Mouse (Mus musculus) right cerebral cortex, adult 18-20 months (tissue): Measurements from ENCODE around the gene Ikzf2.

ENCODE experiments used
- DNase-seq: peaks from one replicate; pipeline ENCODE4 v3.0.0; 2022; ENCODE audit warnings: mixed read lengths

The Ikzf2 gene

DNA sequence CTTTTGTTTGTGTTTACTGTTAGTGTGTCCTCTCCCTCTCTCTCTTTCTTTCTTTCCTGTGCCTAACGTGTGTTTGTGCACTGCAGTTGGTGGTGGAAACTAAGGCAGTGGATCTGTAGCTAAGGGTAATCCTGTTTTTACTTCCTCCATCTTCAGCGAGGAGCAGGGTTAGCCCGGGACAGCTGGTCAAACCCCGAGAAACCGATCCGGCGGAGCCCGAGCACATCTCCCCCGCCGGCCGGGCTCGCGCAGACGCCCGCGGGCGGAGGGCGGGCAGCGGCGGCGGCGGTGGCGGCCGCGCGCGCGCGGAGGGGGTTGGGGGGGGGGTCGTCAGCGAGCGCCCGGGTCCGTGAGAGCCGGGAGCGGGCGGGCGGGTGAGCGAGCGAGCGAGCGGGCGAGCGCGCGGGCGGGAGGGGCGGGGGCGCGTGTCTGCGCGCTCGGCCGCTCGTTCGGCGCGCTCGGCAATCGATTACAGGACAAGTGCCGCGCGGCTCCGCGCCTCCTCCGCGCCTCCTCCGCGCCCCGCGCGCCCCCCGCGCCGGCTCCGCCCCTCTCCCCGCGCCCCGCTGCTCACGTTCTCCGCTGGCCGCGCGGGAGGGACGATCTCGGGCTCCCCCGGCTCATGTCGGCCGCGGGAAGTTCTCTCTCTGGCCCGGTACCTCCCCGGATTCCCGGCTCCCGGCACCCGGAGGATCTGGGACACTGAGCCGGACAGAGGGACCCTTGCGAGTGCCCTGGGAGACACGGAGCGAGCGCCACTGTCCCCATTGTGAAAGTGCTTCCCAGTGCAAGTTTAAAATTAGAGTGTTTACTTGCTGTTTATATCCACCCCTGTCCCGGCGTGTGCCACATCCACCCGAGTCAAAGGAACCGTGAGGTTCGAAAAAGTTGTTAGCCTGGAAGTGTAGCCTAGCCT is at the start of gene Ikzf2:
TSS of gene Ikzf2 (minus strand) at position 170 of the 916 bp plus-strand sequence.
- peak; percentile 68 for DNase-seq

DNA sequence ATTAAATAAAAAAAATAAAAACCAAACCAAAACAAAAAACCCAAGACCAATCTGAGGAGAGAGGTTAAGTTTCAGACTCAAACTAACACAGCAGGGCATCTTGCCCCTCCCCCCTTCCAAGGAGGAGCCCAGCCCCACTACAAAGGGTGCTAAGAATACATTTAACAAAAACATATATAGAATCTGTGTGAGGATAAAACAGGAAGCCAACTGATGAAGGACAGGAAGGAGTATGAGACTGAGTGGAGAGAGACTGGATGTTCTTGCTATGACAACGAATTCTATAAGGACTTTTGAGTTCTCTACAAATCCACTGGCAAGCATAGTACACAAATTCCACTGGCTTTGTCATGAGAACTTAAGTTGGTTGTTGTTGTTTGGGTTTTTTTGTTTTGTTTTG is 42.7 kb upstream of the Ikzf2 start:
- no peak for DNase-seq

DNA sequence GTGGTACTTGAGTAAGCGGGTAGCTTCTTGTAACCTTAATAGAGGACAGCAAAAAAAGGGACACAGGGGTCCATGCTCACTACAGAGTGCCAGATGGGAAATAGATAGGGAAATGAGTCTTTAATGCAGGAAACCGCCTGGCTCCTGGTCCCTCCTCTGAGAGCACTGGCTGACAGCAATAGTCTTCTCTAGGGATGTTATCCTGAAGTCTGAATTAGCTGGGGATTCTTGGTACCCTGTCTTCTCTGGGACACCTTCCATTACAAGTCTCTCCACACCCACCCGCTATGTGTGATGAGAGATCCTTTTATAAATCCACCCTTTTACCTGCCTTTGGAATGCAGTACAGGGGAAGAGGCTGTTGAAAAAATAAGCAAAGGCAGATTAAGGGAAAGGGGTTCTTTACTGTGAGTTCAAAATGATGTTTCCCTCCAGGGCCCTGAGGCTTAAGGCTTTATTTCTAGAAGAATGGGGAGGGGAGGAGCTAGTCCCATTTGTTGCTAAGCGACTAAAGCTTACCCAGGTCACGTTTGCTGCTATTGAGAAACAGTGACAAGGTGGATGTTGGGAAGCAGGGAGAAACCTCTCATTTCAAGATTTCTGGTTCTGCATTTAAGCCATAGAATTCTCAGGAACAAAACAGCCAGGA is 42.1 kb upstream of the Ikzf2 start:
- no peak for DNase-seq

DNA sequence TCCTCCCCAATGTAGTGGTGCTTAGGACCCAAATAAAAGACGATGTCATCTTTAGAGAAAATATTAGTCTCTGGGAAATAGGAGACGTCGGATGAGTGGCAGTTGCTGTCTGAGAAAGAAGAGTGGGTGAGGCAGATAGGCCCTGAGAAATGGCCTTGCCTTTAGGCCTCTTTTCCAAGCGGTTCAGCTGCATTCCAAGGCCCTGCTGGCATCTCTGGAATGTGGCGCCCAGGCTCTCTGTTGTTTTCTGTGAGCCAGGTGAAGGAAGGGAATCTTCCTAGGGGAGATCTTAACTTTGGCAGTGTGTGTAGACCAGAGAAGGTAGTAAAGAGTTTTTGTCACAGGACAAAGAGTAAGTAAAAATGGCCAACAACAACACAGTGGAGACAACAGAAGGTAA is 40.9 kb upstream of the Ikzf2 start:
- DNase-seq, result no peak

DNA sequence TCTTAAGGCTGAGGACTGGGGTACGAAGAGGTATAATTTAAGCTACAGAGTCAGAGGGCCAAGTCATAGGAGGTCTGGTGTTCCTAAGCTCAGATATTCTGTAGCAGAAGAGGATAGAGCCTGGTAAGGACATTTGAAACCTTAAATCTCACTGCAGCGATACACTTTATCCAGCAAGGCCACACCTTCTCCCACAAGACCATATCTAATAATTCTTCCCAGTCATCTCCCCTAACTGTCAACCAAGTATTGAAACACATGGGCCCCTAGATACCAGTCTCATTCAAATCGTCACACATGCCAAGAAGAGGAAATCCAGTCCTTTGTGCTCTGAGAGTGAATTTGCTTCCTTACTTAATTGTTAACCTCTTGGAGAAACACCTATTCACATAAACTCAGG is 30.1 kb upstream of the Ikzf2 start:
- DNase-seq, result no peak

DNA sequence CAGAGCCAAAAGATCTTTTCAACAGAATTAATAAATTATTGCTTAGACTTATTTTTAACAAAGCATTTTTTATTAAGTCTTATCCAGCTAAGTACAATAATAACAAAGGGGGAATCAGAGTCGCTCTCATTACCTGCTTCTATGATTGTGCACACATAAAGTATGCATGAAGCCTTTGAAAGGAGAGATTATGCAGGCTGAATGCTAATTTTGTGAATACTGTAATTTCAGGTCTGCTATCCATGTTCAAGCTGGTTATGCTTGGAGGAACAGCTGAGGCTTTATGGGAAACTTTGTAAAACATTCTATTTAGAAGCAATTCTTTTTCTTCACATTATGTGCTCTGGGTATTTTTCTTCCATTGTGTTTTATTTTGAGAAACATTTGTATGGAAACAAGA is 21.5 kb upstream of the Ikzf2 start:
- DNase-seq, result no peak

DNA sequence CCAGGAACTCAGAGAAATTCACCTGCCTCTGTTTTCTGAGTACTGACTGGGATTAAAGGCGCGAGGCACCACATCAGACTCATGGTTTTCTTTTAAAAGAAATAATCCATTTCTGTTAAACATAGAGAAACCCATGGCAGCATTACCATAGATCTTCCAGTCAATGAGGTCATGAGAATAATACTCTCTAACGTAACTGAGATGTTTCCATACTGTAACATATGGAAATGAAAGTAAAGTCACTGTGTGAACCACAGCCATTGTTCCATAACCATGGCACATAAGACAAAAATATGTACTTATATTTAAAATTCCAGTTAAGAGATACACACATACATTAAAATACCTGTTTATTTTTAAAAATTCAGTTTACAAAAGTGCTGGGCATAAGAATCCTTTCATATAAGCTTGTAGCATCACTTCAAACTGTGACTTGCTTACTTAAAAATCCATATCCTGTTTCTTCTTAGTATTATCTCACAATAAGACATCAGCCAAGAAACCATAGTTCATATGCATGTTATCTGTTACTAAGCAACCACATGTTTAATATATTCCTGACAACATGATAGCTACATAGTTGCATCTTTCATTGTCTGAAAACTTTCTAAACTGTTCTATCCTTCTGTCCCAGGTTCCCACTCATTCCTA is 16.6 kb upstream of the Ikzf2 start:
- DNase-seq, result no peak

DNA sequence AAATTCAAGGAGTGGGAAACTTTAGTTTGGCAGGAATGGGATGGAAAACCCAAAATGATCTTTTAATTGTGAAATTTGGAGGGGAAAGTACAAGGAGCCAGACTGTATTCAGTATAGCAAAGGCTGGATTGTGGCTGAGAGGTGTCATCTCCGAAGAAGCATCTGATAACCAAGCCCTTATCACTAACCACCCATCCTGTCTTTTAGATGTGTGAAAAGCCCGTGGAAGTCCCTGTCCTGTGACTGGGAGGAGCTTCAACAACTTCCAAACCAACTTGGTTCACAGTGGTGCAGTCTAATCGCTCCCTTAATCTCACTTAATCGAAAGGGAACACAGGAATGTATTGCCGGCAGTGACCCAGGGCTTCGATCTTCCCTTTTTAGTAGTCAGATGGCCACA is 4.9 kb upstream of the Ikzf2 start:
- no peak for DNase-seq

DNA sequence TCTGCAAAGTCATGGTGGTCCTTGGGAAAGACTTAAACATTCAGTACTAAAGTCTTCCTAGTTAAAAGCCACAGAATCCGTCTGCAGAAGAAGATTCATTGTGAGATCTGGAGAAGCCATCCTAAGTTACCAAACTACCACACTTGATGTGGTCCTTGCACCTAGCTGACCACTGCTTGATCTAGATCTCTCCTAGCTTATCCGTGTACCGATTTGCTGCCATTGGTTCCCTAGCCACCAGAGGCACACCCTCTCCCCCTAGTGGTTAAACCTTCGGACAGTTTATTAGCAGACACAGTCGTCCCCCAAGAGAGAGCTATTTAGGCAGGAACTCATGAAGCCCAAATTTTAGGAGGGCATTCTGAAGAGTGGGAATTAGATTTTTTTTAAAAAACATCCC is 1.9 kb upstream of the Ikzf2 start:
- DNase-seq, result peak; percentile 43

DNA sequence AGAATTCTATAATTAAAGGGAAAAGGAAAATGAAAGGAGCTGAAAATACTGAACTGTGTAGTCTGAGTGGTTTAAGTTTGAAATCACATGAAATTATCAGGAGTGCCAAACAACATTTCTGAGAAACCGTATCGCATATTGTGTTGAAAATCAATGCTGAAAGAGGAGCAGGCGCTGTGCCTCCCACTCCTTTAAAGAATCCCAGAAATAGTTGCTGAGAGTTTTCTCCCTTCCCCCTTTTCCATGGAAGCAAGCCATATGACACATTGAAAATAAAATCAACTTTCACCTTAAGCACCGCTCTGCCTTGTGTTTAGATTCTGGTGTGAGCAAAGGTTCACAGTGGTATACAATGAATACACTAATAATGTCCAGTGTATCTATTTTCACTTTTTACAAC is 1.1 kb upstream of the Ikzf2 start:
- DNase-seq, result no peak

DNA sequence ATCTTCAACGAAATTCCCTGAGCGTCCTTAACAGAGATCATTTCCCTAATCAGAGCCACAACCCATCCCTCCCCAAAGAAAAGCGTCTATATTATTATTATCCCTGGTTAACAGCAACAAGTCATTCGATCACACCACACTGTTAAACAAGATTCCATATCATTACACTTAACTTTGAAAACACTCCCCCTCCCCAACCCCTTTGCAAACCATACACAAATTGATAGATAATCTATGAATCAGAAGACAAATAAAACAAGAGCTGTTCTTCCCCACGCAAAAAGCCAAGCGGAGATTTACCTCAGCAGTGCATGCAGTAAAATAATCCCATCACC is 337 bp downstream of the Ikzf2 start:
- no peak for DNase-seq

DNA sequence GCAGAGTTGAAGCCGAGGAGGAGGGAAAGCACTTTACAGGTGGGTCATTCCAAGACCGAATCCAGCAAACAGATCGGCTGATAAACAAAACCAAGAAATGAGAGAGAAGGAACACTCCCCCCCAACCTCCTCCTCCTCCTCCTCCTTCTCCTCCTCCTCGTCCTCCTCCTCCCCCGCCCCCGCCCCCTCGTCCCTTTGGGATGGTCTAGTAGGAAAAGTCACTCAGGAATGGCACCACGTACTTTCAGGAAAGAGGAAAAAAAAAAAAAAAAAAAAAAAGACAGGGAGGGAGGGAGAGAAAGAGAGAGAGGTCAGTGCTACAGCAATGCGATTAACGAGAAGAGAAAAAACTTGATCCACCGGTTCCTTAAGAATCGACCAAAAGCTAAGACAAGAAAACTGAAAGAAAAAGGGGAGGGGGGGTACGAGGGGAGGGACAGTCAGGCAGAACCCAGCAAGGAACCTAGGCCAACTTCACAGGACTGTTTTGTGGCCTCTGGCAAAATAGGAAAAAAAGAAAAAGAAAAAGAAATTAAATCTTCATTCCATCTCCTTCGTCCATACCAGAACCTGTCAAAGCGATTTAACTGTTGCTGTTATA is 1.1 kb downstream of the Ikzf2 start:
- DNase-seq, result no peak

DNA sequence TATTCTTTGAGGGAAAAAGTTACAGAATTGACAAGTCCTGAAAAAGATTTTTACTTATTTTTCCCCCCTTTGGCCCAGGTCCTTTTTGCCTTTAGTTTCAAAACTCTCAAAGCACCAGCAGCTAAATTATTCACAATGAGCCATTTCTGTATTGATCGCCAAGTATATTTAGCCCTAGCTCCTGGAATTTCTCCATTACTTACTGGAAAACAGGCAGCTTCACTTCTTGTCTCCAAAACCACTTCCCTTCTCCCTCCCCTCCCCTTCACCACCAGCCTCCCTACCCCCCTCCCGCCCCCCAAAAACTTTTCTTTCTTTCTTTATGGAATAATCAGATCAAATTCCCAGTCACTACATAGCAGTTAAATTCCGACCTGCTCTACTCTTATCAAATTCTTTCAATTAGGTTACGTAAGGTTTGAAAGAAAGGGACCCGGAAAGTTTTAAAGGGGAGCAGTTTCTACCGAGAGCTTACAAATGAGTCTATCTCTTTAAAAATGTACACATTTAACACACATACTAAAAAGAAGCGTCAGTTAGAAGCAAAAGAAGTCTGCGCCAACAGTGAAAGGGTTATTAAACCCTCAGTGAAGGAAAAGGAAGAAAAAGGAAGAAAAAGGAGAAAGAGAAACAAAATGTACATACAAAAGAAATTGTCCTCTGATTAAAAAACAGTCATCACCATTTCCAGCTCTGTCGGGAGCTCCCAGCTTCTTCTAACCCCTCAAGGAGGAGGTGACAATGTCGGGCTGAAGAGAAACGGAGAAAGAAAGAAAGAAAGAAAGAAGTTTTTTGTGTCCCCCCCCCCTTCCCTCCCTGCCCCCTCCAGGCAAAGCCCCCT is 1.8 kb downstream of the Ikzf2 start:
- DNase-seq, result no peak

DNA sequence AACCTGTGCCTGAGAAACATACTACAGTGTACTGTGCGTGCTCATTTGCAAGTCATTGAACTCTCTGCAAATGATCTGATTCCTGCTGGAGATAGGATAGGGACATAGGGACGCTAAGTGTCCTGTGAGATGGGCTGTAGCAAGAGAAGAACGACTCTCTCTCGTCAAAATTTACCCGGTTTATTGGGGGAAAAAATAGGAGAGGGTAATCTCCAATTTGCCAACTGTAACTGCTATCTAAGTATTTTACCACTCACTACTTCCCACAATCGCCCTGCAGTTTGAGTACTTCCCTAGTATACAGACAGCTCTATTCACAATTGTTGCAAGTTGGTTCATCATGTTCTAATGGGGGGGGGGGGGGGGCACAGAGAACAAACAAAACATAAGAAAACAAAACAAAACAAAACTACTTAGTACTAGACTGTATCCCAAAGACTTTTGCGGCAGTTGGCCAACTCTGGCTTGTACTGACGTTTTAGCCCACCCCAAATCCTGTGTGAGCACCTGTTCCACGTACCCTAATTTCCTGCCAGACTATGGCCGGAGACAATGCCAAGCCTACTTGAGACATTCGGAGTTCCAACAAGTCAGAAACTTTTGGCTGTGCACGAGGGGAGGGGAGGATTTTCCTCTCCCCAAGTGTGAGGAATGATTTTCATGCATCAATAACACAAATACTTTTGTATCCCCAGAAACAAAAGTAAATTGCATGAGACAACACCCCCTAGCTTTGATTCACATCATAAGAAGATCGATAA is 2.6 kb downstream of the Ikzf2 start:
- DNase-seq, result no peak

DNA sequence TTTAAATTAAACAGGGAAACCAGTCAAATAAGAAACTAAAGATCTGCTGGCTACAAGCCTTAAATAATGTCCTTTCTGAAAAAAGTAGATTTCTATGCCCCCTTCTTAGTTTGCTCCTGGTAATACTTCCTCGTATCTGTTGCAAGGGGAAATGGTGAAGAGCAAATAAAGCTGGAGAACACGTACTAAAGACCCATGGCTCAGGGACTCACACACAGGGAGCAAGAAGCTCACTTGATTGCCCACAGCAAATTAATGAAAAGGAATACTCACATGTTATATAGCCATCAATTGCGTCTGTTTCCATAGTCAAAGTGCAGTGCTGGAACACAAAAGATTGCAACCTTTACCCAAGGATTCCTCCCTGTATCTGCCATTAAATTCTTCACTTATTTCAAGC is 3.2 kb downstream of the Ikzf2 start:
- DNase-seq, result no peak

DNA sequence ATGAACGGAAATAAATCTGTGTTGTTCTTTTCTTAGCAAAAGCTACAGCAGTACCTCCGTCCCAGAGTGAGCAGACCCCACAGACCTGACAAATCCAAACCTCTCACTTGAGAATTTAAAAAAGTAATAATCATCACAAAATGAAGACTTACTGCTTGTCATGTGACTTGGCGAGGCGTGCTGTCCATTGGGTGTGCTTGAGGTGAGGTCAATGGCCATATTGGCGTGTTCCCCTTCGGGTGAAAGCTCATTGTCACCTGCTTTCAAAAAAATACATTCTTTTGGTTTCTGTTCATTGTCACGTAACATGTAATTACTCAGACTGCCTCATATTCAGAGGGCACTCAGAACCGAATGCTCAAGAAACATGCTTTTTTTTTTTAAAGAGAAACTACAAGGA is 4.0 kb downstream of the Ikzf2 start:
- no peak for DNase-seq

DNA sequence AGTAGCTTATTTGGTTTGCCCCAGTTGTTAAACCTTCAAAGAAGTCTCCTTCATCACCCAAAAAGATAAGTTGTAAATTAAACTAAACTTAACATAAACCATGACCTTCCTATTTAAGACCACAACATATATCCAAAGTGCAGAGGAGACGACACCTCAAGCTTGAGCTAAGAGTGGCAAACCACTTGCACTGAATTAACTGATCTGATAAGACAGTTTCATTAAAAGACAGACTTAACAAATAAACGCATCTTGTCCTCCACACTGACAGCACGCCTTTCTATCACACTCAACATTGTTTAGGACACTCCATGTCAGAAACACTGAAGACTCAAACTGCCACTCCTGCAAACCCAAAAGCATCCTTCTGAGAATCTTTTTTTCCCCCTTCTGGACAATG is 4.8 kb downstream of the Ikzf2 start:
- DNase-seq, result no peak

DNA sequence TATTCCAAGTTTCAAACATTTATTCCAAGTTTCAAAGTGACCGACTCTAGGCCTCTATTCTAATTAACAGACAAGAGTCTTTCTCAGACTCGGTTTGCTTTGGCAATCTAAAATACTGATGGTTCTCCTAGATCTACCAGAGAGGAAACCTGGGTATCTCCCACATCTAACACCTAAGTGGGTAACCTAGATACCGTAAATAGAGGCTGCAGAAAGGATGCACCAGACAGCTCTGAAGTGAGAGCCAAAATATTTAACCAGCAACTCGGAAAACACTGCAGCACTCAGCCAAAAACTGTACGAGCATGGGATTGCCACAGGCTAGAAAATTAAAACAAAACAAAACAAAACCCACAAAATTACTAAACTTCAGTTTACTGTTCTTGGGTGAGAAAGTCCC is 6.0 kb downstream of the Ikzf2 start:
- DNase-seq, result no peak

DNA sequence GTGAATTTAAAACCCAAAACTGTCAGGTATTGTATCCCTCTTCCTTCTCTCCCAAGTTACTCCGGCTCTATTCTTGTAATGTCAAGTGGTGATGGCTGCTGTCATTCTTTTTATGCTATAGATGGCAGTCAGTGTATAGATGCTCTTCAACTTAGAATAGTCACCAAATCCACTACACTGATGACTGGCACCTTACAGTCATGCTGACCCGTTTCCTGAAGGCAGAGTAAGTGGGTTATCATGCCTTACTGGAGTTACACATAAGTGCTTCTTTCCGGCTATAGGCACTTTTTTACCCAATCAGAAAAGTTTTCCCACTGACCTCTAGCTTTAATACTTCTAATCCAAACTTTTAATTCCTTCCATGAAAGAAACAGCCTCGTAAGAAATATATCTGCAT is 6.5 kb downstream of the Ikzf2 start:
- no peak for DNase-seq

DNA sequence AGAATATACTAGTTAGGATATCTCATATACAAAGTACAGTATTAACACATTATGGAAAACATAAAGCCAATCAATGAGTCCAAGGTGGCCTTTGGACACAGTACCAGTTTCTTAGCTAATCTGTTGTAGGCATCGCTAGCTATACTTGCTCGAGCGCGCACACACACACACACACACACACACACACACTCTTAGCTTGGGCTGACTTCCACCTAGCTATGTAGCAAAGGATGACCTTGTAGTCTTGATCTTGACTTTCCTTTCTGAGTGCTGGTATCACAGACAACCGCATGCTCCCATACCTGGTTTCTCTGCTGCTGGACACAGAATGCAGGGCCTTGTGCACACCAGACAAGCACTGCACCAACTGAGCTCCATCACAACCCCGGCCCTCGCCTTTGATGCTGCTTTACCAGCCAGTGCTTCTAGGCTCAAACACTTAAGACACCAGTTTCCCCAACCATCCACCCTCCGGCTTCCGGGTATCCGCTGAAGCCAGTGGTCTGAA is 17.1 kb downstream of the Ikzf2 start:
- DNase-seq, result no peak

DNA sequence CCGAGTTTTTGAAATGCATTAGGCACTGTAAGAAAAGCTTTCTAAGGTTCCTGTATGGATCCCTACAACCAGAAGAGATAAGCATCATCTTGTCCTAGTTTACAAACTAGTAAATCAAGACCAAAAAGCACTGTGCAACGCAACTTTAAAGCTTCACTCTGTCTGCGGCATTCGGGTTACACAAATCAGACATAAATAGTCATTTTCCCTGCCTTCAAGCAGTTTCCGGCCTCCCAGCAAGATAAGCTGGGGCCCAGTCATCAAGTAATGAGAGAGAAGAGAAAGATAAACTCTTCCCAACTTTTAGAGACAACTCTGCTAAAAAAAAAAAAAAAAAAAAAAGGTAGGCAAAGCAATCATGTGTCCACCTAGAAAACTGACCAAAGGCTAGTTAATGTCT is 19.6 kb downstream of the Ikzf2 start:
- DNase-seq, result no peak

DNA sequence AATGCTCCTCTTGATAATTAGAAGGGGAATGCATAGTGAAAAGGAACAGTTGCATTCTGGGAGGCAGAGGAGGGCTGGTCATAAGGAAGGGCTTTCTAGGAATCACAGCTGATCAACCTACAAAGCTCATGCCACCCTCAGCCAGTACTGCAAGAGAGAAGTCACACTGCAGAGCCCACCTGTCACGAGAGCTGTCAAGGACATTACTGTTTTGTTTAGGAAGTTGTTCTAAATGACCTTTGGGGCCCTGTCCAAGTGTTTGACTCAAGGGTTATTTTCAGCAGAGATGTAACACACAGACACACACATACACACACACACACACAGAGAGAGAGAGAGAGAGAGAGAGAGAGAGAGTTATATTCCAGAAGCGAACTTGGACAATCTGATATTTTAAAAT is 27.3 kb downstream of the Ikzf2 start:
- no peak for DNase-seq
